24 mouse cellular contexts compared by ENCODE assay signal in genomic region chr6:122284823-122285222, GRCm38 (mm10). TPM values are rescaled to one million over a fixed set of nuclear protein-coding genes. Genes with fewer than 3 reads are reported as not detected.
DNase-seq lines count a peak whose midpoint lies in the region; ATAC-seq and TF ChIP-seq lines count a peak whose summit lies in the region.
"Had no signal": no experiment of that assay in that cellular context is flagged by ENCODE, and none has a peak within 500 bp of the region (broad histone marks: within the 10 kb centered on the region; RNA-seq: fewer than 3 reads in every experiment).

No protein-coding gene starts in this region.

- no peak overlapping the region for H3K9ac ChIP-seq in intestine, postnatal 0 days (ENCODE audit: low read depth, low read length)

- no peak for TF ChIP-seq CTCF in intestine, postnatal 0 days (IDR thresholded peaks at IDR 0.05; ENCODE audit: low read depth)

- no peak overlapping the region for H3K4me3 ChIP-seq in intestine, postnatal 0 days (ENCODE audit: low read depth, low read length)

- WGBS in intestine, postnatal 0 days: 67% methylated on average over 1 of the region's 1 CpGs

- H3K4me2 ChIP-seq in intestine, postnatal 0 days (replicated peaks; ENCODE audit: low read depth): no peak overlapping the region

- peak; percentile 52; the same call in 1 of the 2 replicates for ATAC-seq in megakaryocyte, adult 5-6 weeks (ENCODE audit: poor library complexity, severe bottlenecking)
- ATAC-seq in intestine, postnatal 0 days: no peak
- ATAC-seq: activated CD4-positive, CD25-positive, alpha-beta regulatory T cell, adult 4 months; CD4-positive, CD25-positive, alpha-beta regulatory T cell, adult 4 months; Patski had no signal

- DNase-seq in induced T-regulatory cell, adult 2 months (ENCODE audit: low read depth): peak; percentile 37
- DNase-seq in natural killer cell, adult 2 months (ENCODE audit: low spot score in 2 of 2): peak; percentile 40 to 71
- no peak for DNase-seq in layer of hippocampus, adult 11-12 months (ENCODE audit: low spot score)
- DNase-seq in neural tube, embryonic 10.5 days (ENCODE audit: extremely low spot score, low spot score): no peak
- DNase-seq: adrenal gland, adult 2 months; adrenal gland, adult 8-10 months; adrenal gland, postnatal 10 days; adrenal gland, postnatal 14 days; adrenal gland, postnatal 25 days; adrenal gland, postnatal 36 days; B cell, adult 2 months; cerebellum, adult 11 months; cerebellum, adult 11-12 months; cerebellum, adult 18-20 months had no signal

- no peaks in the 10 kb centered on the region for H3K4me1 ChIP-seq in intestine, postnatal 0 days (replicated peaks; ENCODE audit: control insufficient read depth, insufficient read depth, low read length)

- H3K27ac ChIP-seq in intestine, postnatal 0 days (ENCODE audit: low read depth, low read length): no peak overlapping the region

- no peaks in the 10 kb centered on the region; the same call in 1 of the 2 replicates for H3K27me3 ChIP-seq in intestine, postnatal 0 days (replicated peaks; ENCODE audit: control insufficient read depth, insufficient read depth, low read length)
- H3K27me3 ChIP-seq: CH12.LX had no signal

- no peaks in the 10 kb centered on the region for H3K9me3 ChIP-seq in intestine, postnatal 0 days (ENCODE audit: control insufficient read depth)
- H3K9me3 ChIP-seq: G1E had no signal

- no peaks in the 10 kb centered on the region for H3K36me3 ChIP-seq in intestine, postnatal 0 days (ENCODE audit: control insufficient read depth, insufficient read depth)
- H3K36me3 ChIP-seq: G1E had no signal

RNA-seq across cellular contexts. Expression of gene Klrg1, which starts 2.1 kb away (rescaled TPM):
- total RNA-seq in megakaryocyte, adult 5-6 weeks (2015): 0.56 and 0.64 TPM in 2 replicates
- 0.44 and 0.65 TPM in 2 replicates for total RNA-seq in megakaryocyte, adult 5-6 weeks (2017)
- polyA plus RNA-seq in intestine, postnatal 0 days (2015; fragmentation: Nextera tagmentation; extraction: Ambion mirVana): 0.08 TPM in 1 of 2 replicates, not detected in the other
- total RNA-seq: adrenal gland, postnatal 14 days; adrenal gland, postnatal 25 days; adrenal gland, postnatal 4 days; ES-E14 had no signal
- polyA plus RNA-seq: adrenal gland, adult 2 months; C2C12; Patski had no signal

RNA-seq across cellular contexts. Expression of gene M6pr, which starts 23.7 kb away (rescaled TPM):
- total RNA-seq in megakaryocyte, adult 5-6 weeks (2015): 158 and 160 TPM in 2 replicates
- 329 and 358 TPM in 2 replicates for total RNA-seq in megakaryocyte, adult 5-6 weeks (2017)
- polyA plus RNA-seq in intestine, postnatal 0 days (2015; fragmentation: Nextera tagmentation; extraction: Ambion mirVana): 91.7 and 92.2 TPM in 2 replicates

RNA-seq across cellular contexts. Expression of gene Phc1, which starts 55.5 kb away (rescaled TPM):
- total RNA-seq in megakaryocyte, adult 5-6 weeks (2015): 5.0 and 13.3 TPM in 2 replicates
- total RNA-seq in megakaryocyte, adult 5-6 weeks (2017): 3.3 and 3.6 TPM in 2 replicates
- polyA plus RNA-seq in intestine, postnatal 0 days (2015; fragmentation: Nextera tagmentation; extraction: Ambion mirVana): 3.3 and 3.5 TPM in 2 replicates

Comparison
In these comparisons a context has a peak if more than half of its experiments do, and no peak if none do; other contexts are left out.
1. DNase-seq: peak in induced T-regulatory cell, adult 2 months (single experiment) and natural killer cell, adult 2 months (2 of 2); none in layer of hippocampus, adult 11-12 months (single experiment) and neural tube, embryonic 10.5 days (single experiment).